Mouse (Mus musculus): ENCODE results near the gene Ret. TPM values are rescaled to one million over a fixed set of nuclear protein-coding genes. Genes with fewer than 3 reads are reported as not detected.

Ret gene
- polyA plus RNA-seq (2012; rRNA removed; ENCODE audit: low replicate concordance), result 2.2 and 4.2 TPM in 2 replicates

GRCm38 (mm10) chr6:118197440-118197975, at the start of gene Ret:
Gene Ret (minus strand): TSS chr6:118197718.

GRCm38 (mm10) chr6:118138731-118139709, 58.5 kb downstream of the Ret start, which contains the start of gene Csgalnact2:
Gene Csgalnact2 (minus strand): TSS chr6:118139140.

Other genes starting within 250 kb of the Ret start
- gene Rasgef1a, start 186.3 kb downstream of the Ret start, polyA plus RNA-seq (2012; rRNA removed; ENCODE audit: low replicate concordance), result 0.09 and 0.11 TPM in 2 replicates
- gene Csgalnact2, start 58.6 kb downstream of the Ret start, polyA plus RNA-seq (2012; rRNA removed; ENCODE audit: low replicate concordance), result 0.14 and 0.23 TPM in 2 replicates
- 0.55 and 0.62 TPM in 2 replicates for gene Bms1, start 221.8 kb upstream of the Ret start, polyA plus RNA-seq (2012; rRNA removed; ENCODE audit: low replicate concordance)

All from duodenum, adult 2 months (tissue).